Mouse (Mus musculus) mouse embryonic stem cell (cell line): ENCODE data around the gene Adam8.

Experiments
- in situ Hi-C, 2 experiments: fragments of 300-500 bp; cut with MboI; formaldehyde crosslinking; loops; 1 replicate in 1 of 2; 3 replicates in 1 of 2; pipeline ENCODE4 v1.14.3; 2019 to 2020; ENCODE audit warnings: low sequenced_read_pairs in 2 of 2, low pct_unique_long_range_greater_than_20kb in 1 of 2, mixed read lengths in 1 of 2; ENCODE audit not compliant: unreplicated experiment in 1 of 2

Adam8 gene

GRCm38 (mm10) chr7:139955505-139955904, 36.9 kb downstream of the Adam8 start:
- in situ Hi-C loops: no loop called here

GRCm38 (mm10) chr7:139951991-139952633, 40.2 kb downstream of the Adam8 start:
- in situ Hi-C loops: no loop called here

GRCm38 (mm10) chr7:139951079-139951478, 41.3 kb downstream of the Adam8 start:
- in situ Hi-C loops: no loop called here

GRCm38 (mm10) chr7:139950283-139950971, 41.9 kb downstream of the Adam8 start:
- in situ Hi-C loops: no loop called here

- in situ Hi-C loops: loop anchor here in 1 of 2 experiments (25.0 kb wide), 1 partner anchor 1512 kb away; the partner anchor contains the start of genes Cd151, Cracr2b and Pnpla2
Measured at GRCm38 (mm10) chr7:139949893-139950282, 42.5 kb downstream of the Adam8 start.

- in situ Hi-C loops: loop anchor here in 1 of 2 experiments (25.0 kb wide), 1 partner anchor 1516 kb away; the partner anchor contains the start of genes Cd151, Cracr2b and Pnpla2
Measured at GRCm38 (mm10) chr7:139946032-139946431, 46.3 kb downstream of the Adam8 start.

- in situ Hi-C loops: loop anchor here in 1 of 2 experiments (25.0 kb wide), 1 partner anchor 1517 kb away; the partner anchor contains the start of genes Cd151, Cracr2b and Pnpla2
Measured at GRCm38 (mm10) chr7:139945516-139945915, 46.8 kb downstream of the Adam8 start.

- in situ Hi-C loops: loop anchor here in 1 of 2 experiments (25.0 kb wide), 1 partner anchor 1518 kb away; the partner anchor contains the start of genes Cd151, Cracr2b and Pnpla2
Measured at GRCm38 (mm10) chr7:139944291-139945240, 47.8 kb downstream of the Adam8 start.

GRCm38 (mm10) chr7:139943674-139944281, 48.6 kb downstream of the Adam8 start, which contains the start of gene Utf1:
Gene Utf1, plus strand, starts transcription at chr7:139943789.
- in situ Hi-C loops: loop anchor here in 1 of 2 experiments (25.0 kb wide), 1 partner anchor 1519 kb away; the partner anchor contains the start of genes Cd151, Cracr2b and Pnpla2

GRCm38 (mm10) chr7:139940476-139941209, 51.7 kb downstream of the Adam8 start:
- in situ Hi-C loops: loop anchor here in 1 of 2 experiments (25.0 kb wide), 1 partner anchor 1522 kb away; the partner anchor contains the start of genes Cd151, Cracr2b and Pnpla2

GRCm38 (mm10) chr7:139937810-139938209, 54.6 kb downstream of the Adam8 start:
- in situ Hi-C loops: loop anchor here in 1 of 2 experiments (25.0 kb wide), 1 partner anchor 1524 kb away; the partner anchor contains the start of genes Cd151, Cracr2b and Pnpla2

- in situ Hi-C loops: loop anchor here in 1 of 2 experiments (25.0 kb wide), 1 partner anchor 1525 kb away; the partner anchor contains the start of genes Cd151, Cracr2b and Pnpla2
Measured at GRCm38 (mm10) chr7:139937138-139937537, 55.2 kb downstream of the Adam8 start.

GRCm38 (mm10) chr7:139936705-139937104, 55.7 kb downstream of the Adam8 start:
- in situ Hi-C loops: loop anchor here in 1 of 2 experiments (25.0 kb wide), 1 partner anchor 1526 kb away; the partner anchor contains the start of genes Cd151, Cracr2b and Pnpla2

GRCm38 (mm10) chr7:139930732-139931131, 61.6 kb downstream of the Adam8 start:
- in situ Hi-C loops: loop anchor here in 1 of 2 experiments (25.0 kb wide), 1 partner anchor 1532 kb away; the partner anchor contains the start of genes Cd151, Cracr2b and Pnpla2
